Mouse (Mus musculus) olfactory bulb, adult 2 months (tissue): ENCODE data around the gene Prss23.

Experiments used
- CTCF ChIP-seq: fragments of 200-500 bp; IDR thresholded peaks from 2 replicates; pipeline ENCODE4 v1.5.1; 2012; ENCODE audit warnings: low read depth, mild to moderate bottlenecking, low read length, moderate library complexity; ENCODE audit not compliant: insufficient read depth
- POLR2A ChIP-seq: fragments of 200-500 bp; IDR thresholded peaks from 2 replicates; pipeline ENCODE4 v1.6.1; 2012; ENCODE audit warnings: mild to moderate bottlenecking, low read depth, low read length, moderate library complexity; ENCODE audit not compliant: insufficient read depth

- TF ChIP-seq CTCF = no peak
- TF ChIP-seq POLR2A = no peak
Observed at GRCm38 (mm10) chr7:89564569-89564968, 37.6 kb upstream of the Prss23 start.
